22 mouse cellular contexts compared by ENCODE assay signal in genomic region chr11:46143342-46143741, GRCm38 (mm10). TPM values are rescaled to one million over a fixed set of nuclear protein-coding genes. Genes with fewer than 3 reads are reported as not detected.
"Had no signal": no experiment of that assay in that cellular context is flagged by ENCODE, and none has a peak within 500 bp of the region (broad histone marks: within the 10 kb centered on the region; RNA-seq: fewer than 3 reads in every experiment).

No protein-coding gene starts in this region.

- DNase-seq: cerebellum, adult 8-10 months; cerebellum, adult 9-10 months; cerebellum, adult 9-11 months; cerebellum, postnatal 10 days; cerebellum, postnatal 14 days; cerebellum, postnatal 25 days; cerebellum, postnatal 36 days; embryo, embryonic 11 days; forebrain, postnatal 0 days; gastrocnemius, adult 2 months; gastrocnemius, postnatal 10 days; gastrocnemius, postnatal 14 days; gastrocnemius, postnatal 25 days; gastrocnemius, postnatal 36 days; heart, adult 11 months; heart, adult 18-20 months; heart, adult 2 months had no signal

- ATAC-seq: forebrain, embryonic 13.5 days; forebrain, embryonic 14.5 days; forebrain, embryonic 15.5 days; forebrain, embryonic 16.5 days; forebrain, postnatal 0 days had no signal

RNA-seq across cellular contexts. Expression of gene Nipal4, which starts 23.0 kb away (rescaled TPM):
- polyA plus RNA-seq: erythroblast, embryonic 14.5 days had no signal
